Mouse (Mus musculus): ENCODE results near the gene Dst.

Gene Dst

DNA sequence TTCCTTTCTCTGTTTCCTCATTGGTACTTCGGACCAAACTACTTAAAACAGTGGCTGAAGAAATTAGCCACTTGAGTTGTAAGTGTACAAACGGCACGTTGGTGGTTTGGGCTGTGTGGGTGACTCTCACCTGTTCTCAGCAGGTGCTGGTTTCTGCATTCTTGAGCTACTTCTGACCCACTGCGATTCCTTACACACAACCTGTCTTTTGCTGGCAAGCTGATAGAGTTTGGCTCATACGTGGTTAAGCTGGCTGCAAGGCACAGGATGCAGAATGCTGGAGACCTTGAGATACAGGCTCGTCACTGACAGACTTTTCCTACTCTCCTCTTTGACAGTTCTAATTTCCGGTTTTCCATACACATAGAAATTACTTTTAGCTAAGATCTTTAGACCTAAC, 19.4 kb downstream of the Dst start:
- DNase-seq (ENCODE audit: low spot score in 2 of 2): no peak

DNA sequence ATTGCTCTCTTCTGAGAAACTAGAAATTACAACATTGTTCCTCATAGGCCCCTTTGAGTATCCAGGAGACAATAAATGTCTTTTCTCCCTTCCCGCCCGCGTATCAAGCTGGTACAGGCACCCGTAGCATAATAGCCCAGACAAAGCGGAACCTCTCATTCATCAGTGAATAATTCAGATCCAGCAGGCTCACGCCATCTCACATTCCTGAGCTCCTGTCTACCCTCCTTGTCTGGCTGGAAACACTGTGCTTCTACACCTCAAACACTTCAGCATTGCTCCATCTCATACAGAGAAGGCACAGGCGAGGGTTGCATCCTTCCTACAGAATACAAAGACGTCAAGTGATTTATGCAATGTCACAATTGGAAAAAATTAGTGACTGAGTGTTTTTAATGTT, 23.8 kb downstream of the Dst start:
- DNase-seq (ENCODE audit: low spot score in 2 of 2): no peak

DNA sequence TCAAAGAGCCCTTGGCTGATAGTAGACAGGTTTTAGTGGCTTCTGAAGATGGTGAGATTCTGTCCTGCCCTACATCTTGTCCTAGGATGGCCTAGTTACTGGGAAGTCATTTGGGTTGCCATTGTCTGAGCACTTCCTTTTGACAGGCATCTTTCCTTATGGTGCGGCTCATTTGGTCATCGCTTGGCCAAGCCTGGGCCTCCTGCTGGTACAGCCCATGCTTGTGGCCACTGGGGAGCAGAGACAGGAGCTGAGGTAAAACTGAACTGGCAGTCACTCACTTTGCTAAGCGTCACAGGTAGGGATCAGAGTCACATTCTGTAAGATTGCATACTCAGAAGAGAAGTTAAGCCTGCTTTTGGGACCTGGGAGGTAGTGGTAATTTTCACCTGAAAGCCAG, 24.2 kb downstream of the Dst start:
- no peak for DNase-seq (ENCODE audit: low spot score in 2 of 2)

DNA sequence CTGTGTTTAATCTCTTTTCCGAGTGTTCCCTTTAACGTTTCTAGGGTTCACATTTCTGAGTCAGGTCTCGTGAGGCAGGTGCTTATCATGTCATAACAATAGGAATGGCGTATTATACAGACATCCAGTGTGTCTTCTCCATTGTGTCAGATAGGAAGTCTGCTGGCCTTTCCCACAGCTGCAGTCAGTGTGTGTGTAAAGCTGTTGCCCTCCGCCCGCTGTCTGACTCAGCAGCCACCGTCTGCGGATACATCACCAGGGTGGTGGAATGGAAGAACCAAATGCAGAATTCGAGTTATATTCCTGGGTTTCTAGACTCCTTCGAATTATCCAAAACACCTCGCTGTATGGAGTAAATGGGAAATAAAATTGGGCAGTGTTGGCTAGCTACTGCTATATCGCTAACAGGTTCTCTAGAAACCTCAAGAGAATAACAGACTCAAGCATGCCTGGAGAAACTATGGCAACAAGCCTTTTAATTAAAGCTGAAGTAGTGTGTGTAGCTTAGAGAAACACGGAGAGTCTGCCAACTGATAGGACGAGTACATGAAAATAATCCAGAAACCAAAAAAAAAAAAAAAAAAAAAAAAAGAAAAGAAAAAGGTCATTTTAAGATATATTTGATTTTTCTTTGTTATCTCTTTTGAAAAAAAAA, 24.9 kb downstream of the Dst start:
- no peak for DNase-seq (ENCODE audit: low spot score in 2 of 2)

DNA sequence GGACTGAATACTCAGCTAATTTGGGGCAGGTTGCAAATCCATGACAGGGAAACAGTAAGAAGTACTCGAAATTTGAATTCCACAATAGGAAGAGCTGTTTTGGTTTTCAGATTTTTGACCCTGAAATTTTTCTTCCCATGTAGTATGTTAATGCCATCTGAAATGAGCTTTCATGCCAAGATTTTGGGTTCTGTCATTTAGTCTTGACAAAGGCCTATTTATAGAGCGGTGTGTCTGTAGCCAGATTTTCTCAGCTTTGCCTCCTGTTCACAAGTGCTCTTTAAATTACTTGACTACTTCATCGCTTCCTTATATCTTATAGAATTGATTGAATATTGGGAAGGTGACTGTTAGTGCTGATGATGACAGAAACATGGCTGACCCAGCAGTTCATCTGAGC, 27.9 kb downstream of the Dst start:
- DNase-seq (ENCODE audit: low spot score in 2 of 2): no peak

DNA sequence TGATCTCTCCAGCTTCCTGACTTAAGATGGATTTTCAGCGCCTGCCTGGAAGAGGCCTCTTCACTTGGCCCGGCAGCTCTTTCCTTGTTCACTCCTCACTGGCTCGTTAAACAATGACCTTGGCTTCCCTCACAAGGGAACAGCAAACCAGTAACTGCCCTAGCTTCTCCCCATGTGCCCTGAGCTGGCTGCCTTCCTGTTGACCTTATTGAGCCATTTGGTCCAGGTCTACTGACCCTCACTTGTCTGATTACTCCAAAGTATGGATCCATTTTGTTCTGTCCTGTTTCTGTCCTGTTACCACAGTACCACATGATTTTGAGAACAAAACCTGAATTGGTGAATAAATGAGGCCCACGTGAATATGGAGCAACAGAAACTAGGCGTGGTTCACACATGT, 31.8 kb downstream of the Dst start:
- no peak for DNase-seq (ENCODE audit: low spot score in 2 of 2)

DNA sequence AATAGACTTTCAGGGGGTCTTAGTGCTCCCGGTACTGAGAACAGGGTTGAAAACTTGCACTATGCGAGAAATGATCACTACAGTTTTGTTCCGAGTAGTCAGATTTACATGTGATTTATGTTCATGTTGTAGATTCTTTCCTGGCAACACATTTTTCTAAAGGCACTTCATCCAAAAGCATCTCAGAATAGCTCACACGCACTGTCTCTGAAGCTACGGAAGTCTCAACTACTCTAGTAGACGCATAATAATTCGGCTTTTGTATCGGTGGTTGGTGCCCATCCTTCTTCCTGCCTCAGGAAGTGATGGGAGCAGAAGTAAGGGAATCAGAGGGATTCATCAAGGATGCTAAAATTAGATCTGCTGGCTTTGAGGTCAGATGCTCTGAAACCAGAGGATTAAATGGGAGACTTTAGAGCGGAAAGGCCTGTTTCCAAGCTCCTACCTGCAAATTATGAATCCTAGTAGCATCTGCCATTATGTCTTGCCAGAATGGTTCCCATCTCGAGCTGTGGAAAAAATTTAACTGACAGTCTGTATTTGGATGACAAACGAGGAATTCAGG, 32.4 kb downstream of the Dst start:
- no peak for DNase-seq (ENCODE audit: low spot score in 2 of 2)

DNA sequence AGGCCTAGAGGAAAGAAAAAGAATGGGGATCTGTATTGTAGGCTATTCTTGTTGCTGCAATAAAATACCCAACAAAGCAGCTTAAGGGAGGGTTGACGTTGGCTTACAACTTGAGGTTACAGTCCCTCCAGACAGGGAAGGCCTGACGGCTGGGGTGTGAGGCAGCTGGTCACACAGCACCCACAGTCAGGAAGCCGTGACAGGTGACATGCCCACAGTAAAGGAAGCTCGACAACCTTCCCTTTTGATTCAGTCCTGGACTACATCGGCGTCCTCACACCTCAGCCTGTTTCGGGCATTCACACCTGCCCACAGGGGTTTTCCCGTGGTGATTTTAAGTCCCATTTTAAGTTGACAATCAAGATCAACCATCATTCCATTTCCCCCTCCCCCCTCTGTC, 34.6 kb downstream of the Dst start:
- DNase-seq (ENCODE audit: low spot score in 2 of 2): no peak

DNA sequence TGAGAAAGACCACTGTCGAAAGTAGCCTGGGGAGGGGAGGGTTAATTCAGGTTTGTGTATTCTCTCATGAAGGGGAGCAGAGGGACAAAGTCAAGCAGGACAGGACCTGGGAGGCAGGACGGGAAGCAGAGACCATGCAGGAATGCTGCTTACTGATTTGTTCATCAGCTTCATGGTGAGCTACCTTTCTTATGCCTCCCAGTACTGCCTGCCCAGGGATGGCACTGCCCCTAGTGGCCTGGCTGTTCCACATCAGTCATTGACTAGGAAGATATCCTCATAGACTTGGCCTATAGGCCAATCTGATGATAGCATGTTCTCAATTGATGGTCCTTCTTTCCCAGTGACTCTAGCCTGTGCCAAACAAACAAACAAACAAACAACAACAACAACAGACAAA, 35.9 kb downstream of the Dst start:
- no peak for DNase-seq (ENCODE audit: low spot score in 2 of 2)

DNA sequence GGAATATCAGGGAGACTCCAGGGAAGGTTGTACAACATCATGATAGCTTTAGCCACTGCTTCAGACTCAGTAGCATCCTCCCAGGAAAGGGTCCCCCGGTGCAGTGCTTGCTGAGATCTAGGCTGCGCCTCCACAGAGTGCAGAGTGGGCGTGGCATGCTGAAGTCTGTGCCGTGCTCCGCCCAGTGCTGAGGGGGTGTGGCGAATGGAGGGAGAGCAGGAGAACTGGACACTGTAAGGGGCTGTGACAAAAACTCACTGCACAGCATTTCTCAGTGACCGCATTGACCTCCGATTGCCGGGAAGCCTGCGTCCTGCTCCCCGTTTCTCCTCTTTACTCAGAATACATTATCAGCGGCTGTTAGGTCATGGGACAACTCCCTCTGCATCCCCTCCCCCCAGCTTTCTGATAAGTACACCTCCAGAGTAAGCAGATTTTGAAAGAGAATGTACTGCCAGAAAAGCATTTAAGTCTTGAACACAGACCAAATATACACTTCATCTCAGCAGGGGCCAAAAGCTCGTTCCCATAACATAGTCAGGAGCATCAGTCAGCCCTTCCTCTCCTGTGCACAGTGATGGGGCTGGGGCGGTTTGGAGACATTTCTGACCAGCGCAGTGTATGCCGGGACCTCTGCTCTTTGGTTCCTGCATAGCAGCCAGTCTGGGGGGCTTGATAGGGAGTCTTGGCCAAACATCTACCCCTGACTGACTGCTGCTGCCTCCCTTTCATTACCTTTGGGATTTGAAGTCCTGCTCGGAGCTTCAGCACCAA, 37.1 kb downstream of the Dst start:
- DNase-seq (ENCODE audit: low spot score in 2 of 2): no peak

DNA sequence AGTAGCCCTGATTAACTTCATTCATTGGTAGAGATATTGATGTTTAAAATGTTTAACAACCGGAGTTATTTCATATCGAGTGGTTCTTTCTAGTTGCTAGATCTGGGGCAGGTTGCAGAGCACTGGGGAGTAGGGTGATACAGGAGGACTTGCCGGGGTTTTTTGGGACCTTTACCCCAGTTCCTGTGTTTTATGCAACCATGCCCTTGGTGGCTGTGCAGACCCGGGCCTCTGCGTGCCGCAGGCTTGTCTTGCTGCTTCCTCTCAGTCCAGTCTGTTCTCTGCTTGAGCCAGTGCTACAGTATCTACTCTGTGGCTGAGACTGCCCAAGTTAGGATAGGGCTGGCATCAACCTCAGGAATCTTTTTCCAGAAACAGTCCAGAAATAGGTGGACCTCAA, 37.7 kb downstream of the Dst start:
- DNase-seq (ENCODE audit: low spot score in 2 of 2): no peak

DNA sequence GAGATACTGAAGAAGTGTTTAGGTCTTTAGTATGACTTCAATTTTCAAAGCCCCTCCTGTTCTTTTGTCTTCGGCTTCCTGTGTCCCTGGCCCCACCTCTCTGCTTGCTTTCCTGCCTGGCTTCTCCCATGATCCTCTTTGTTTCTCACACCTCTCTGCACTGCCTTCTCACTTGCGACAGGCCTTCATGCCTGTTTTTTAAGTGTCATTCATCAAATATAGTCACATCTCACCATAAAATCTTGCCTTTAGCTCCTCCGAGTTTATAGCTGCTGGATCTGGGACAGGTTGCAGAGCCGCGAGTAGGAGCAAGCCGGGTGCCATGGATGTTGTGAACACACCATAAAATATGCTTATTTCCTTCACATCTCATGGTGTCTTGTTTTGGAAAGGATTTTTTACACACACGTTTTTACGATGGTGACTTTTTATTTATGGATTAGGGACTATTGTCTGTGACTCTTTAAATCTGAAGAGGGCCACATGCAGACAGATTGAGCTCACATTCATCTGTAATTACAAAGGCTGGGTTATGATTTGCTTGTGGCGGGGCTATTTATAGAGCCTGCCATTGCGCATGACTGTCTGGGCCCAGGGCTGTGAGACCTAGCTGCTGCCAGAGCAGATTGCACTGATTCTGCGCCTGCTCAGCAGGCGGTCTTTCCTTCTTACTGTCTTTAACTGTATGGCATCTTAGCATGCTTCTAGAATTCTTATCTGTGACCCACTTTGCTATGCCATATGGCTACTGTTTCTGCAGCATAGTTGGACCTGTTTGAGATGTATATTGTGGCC, 38.8 kb downstream of the Dst start:
- DNase-seq (ENCODE audit: low spot score in 2 of 2): no peak

DNA sequence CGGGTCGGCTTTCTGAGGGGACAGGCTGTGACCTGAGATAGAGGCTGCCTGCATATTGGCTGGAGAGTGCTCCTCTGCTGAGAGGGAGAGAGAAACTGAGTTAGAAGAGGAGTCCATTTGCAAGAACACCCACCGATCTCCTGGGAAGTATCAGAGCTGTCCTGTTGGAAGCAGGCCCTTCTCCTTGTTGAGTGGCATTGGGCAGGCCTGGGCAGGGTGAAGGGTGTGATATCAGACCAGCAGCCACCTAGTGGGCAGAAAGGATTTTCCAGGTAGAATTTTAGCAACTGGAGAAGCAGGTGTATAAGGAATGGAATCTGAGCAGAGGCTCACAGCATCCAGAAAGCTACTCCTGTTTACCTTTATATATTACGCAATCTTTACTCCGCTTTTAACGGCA, 39.8 kb downstream of the Dst start:
- DNase-seq (ENCODE audit: low spot score in 2 of 2): no peak

DNA sequence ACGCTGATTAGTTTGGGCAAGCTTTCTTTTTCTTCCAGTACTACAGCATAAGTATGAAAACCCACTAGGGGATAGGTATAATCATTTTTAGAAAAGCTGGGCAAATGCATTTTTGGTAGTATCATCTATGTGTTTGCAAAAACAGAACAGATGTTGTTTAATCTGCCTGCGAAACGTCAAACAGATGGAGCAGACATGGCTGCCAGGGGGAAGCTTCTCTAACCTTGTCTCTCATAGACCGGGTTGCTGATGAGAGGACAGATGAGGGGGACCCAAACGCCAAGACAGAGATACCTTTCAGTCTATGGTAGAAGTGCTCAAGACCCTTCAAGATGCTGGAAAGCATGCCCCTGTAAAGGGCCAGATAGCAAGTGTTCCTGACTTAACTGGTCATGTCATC, 40.5 kb downstream of the Dst start:
- DNase-seq (ENCODE audit: low spot score in 2 of 2): no peak

DNA sequence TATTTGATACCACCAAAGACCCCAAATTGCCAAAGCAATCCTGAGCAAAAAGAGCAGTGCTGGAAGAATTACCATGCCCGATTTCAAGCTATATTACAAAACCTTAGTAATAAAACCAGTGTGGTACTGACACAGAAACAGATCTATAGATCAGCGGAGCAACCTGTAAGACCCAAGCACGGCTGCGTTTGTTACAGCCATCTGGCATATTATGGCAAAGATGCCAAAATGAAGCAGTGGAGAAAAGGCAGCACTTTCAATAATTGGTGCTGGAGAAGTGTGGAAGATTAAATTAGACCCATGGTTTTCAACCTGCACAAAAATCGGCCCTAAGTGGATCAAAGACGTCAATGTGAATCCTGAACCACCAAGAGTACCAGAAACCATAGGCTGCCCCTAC, 47.6 kb downstream of the Dst start:
- no peak for DNase-seq (ENCODE audit: low spot score in 2 of 2)

DNA sequence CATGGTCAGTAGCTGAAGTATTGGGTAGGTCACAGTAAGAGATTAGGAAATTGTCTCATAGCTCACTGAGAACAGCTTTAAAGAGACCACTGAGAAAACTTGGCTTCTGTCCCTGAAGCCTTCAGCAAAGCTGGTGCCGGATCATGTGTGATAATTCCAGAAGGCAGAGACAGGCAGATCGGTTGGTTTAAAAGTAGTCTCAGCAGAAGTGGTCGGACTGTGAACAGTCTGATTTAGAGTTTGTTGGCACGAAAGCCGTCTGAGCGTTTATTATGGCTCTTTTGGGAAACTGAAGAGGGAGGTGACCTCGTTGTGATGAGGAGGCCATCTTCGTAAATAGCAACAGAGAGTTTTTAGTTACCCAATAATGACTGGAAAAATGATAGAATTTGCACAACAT, 52.4 kb downstream of the Dst start:
- no peak for DNase-seq (ENCODE audit: low spot score in 2 of 2)

DNA sequence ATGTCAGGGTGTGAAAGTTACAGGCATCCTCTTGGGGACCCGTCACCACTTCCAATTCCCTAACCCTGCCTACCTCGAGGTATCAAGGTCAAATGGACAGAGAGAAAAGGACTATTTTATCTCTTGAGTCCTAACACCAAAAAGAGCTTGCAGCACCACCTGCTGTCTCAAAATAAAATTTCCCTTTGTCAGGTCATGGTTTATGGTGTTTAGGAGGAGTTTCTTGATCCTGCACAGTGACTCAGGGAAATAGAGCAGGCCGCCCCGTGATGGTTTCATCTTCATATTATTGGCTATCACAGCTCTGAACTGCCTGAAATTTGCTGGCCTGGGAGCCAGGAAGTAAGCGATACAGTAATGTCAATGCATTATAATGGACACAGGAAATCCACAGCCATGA, 56.6 kb downstream of the Dst start:
- DNase-seq (ENCODE audit: low spot score in 2 of 2): no peak

DNA sequence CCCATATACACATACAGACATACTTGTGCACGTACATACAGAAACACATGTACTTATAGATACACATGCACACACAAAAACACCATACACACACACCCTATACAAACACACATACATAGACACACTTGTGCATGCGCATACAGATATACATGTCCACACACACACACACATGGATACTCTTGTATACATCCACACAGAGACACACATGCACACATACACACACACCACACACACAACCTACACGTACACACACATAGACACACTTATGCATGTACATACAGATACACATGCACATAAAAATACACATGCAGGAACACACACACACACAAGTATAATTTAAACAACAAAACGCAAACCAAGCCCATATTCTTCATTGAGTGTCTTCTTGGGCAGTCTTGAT, 57.8 kb downstream of the Dst start:
- no peak for DNase-seq (ENCODE audit: low spot score in 2 of 2)

DNA sequence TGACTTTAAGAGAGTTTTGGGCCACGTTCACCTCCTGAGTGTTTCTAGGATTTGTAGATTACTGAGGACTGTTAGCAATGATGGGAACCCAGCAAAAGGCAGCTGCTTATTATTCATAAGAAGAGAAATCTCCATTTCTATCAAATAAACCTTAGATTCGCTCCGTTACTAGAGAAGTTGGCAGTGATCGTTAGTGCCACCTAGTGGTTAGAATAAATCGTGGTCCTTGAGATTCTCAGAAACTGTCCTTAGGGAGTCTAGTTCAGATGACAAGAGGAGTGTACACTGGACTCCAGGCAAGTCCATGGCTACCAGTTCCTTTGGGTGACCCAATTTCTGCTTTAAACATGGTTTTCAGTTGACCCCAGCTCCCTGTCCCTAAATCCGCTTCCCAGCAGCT, 58.3 kb downstream of the Dst start:
- no peak for DNase-seq (ENCODE audit: low spot score in 2 of 2)

DNA sequence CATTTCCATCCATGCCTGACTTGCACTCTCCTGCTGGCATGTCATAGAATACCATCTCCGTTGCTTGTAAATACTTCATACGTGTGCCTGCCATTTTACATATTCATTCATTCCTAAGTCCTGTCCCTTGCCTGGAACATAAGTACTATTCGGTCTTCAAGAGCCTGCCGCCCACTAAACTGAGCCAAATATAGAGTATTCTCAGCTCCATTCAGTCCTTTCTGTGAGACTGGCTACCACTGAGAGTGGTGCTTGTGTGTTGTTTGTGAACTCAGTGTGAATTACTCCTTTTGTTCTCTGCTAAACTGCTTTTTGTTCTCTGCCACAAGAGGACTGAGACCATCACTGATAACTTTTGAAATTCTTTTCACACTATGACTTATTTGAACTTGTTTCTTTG, 59.2 kb downstream of the Dst start:
- DNase-seq (ENCODE audit: low spot score in 2 of 2): no peak

DNA sequence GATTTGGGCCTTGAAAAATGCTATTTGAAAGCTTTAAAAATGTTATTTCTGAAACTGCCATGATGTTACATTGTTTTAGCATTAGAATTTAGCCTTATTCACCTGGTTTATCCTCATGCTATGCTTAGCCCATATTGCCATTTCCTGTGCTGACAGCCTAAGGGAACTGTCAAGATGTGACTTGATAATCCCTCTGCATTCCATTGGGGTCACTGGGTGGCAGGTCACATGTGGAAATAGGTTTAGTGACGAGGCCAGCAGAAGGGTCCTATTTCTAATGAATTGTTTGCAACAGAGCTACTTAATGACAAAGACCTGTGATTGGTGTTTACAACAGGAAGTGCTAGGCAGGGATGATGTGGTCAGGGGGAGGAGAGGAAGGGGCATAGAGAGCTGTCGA, 61.9 kb downstream of the Dst start:
- no peak for DNase-seq (ENCODE audit: low spot score in 2 of 2)

DNA sequence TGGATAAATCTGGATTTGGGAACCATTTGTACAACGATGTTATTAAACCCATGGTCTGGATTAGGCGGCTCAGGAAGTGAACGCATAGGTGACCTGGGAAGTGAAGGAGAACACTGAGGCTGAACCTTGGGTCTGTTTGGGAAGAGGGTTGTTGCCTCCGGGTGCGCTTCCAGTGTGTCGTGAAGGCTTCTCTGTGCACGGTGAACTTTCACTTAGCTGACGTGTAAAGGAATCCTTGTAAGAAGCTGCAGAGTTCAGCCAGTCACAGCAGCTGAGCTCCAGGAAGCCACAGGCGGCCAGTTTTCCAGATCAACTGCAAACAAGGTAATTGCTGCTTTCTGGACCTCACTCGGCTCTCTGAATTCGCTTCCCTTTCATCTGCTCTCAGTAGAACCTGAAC, 66.4 kb downstream of the Dst start:
- no peak for DNase-seq (ENCODE audit: low spot score in 2 of 2)

DNA sequence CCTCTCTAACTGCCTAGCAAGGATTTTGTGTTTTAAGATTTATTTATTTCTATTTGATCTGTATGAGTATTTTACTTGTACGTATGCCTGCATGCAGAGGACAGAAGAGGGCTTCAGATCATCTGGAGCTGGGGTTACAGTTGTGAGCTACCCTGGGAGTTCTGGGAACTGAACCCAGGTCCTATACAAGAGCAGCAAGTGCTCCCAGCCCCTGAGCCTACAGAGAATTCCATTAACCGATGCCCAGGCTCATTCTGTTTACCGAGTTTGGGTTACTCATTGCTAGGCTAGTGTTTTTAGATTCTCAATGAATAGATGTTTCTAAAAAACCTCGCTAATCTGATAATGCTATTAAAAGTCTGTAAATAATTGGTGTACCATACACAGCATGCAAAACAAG, 67.3 kb downstream of the Dst start:
- no peak for DNase-seq (ENCODE audit: low spot score in 2 of 2)
